Comparison of ENCODE assay signal across 33 mouse cellular contexts in genomic region chr10:85311781-85312180, GRCm38 (mm10).
"Had no signal": no experiment of that assay in that cellular context is flagged by ENCODE, and none has a peak within 500 bp of the region (broad histone marks: within the 10 kb centered on the region; RNA-seq: fewer than 3 reads in every experiment).

No protein-coding gene starts in this region.

- H3K27me3 ChIP-seq: heart, embryonic 13.5 days; heart, embryonic 15.5 days; hindbrain, embryonic 12.5 days; hindbrain, embryonic 13.5 days; hindbrain, embryonic 15.5 days; intestine, embryonic 15.5 days; kidney, embryonic 15.5 days had no signal

- H3K9me3 ChIP-seq: heart, embryonic 13.5 days; heart, embryonic 15.5 days; hindbrain, embryonic 10.5 days; hindbrain, embryonic 12.5 days; hindbrain, embryonic 13.5 days; hindbrain, embryonic 15.5 days; intestine, embryonic 15.5 days; kidney, embryonic 15.5 days had no signal

- H3K4me3 ChIP-seq: heart, embryonic 13.5 days; heart, embryonic 15.5 days; hindbrain, embryonic 10.5 days; hindbrain, embryonic 12.5 days; hindbrain, embryonic 13.5 days; hindbrain, embryonic 15.5 days; intestine, embryonic 15.5 days; kidney, embryonic 15.5 days; layer of hippocampus, adult 2 months; left cerebral cortex, adult 2 months had no signal

- H3K4me1 ChIP-seq: heart, embryonic 13.5 days; heart, embryonic 15.5 days; hindbrain, embryonic 10.5 days; hindbrain, embryonic 12.5 days; intestine, embryonic 15.5 days; kidney, embryonic 15.5 days had no signal

- ATAC-seq: hindbrain, embryonic 16.5 days; hindbrain, postnatal 0 days; inflammation-experienced regulatory T-cells, adult 6 months; intestine, embryonic 15.5 days; intestine, embryonic 16.5 days; intestine, postnatal 0 days had no signal

- H3K36me3 ChIP-seq: heart, embryonic 13.5 days; heart, embryonic 15.5 days; hindbrain, embryonic 10.5 days; hindbrain, embryonic 12.5 days; hindbrain, embryonic 13.5 days; hindbrain, embryonic 15.5 days; intestine, embryonic 15.5 days; kidney, embryonic 15.5 days had no signal

- H3K9ac ChIP-seq: heart, embryonic 13.5 days; heart, embryonic 15.5 days; hindbrain, embryonic 12.5 days; hindbrain, embryonic 13.5 days; hindbrain, embryonic 14.5 days; hindbrain, embryonic 15.5 days; intestine, embryonic 15.5 days; kidney, embryonic 15.5 days had no signal

- H3K4me2 ChIP-seq: heart, embryonic 13.5 days; heart, embryonic 15.5 days; hindbrain, embryonic 12.5 days; hindbrain, embryonic 13.5 days; hindbrain, embryonic 14.5 days; hindbrain, embryonic 15.5 days; intestine, embryonic 15.5 days; kidney, embryonic 15.5 days had no signal

- H3K27ac ChIP-seq: heart, embryonic 13.5 days; heart, embryonic 15.5 days; hindbrain, embryonic 10.5 days; hindbrain, embryonic 12.5 days; hindbrain, embryonic 13.5 days; hindbrain, embryonic 14.5 days; hindbrain, embryonic 15.5 days; hindbrain, postnatal 0 days; intestine, embryonic 15.5 days; kidney, embryonic 15.5 days; kidney, postnatal 0 days; layer of hippocampus, adult 2 months; left cerebral cortex, adult 2 months had no signal

- DNase-seq: heart, postnatal 10 days; heart, postnatal 14 days; heart, postnatal 36 days; heart, postnatal 4 days; kidney, adult 11 months; kidney, adult 18-20 months; kidney, adult 2 months; kidney, adult 8-10 months; kidney, adult 9 months; kidney, postnatal 10 days; kidney, postnatal 14 days; kidney, postnatal 25 days; kidney, postnatal 36 days; kidney, postnatal 4 days; layer of hippocampus, adult 9-11 months; layer of hippocampus, postnatal 36 days had no signal
